11 mouse cellular contexts compared by ENCODE assay signal in genomic region chr17:67499783-67500641, GRCm38 (mm10).
DNase-seq lines count a peak whose midpoint lies in the region; ATAC-seq lines count a peak whose summit lies in the region.
"Had no signal": no experiment of that assay in that cellular context is flagged by ENCODE, and none has a peak within 500 bp of the region (broad histone marks: within the 10 kb centered on the region; RNA-seq: fewer than 3 reads in every experiment).

No protein-coding gene starts in this region.

- no peaks in the 10 kb centered on the region for H3K27me3 ChIP-seq in neural tube, embryonic 11.5 days (ENCODE audit: control insufficient read depth, insufficient read depth, low read length)
- H3K27me3 ChIP-seq in forebrain, embryonic 15.5 days: no peaks in the 10 kb centered on the region

- 63% methylated on average over 28 of the region's 28 CpGs for WGBS in neural tube, embryonic 11.5 days
- 23% methylated on average over 28 of the region's 28 CpGs for WGBS in forebrain, embryonic 15.5 days

- intact Hi-C loops in left cerebral cortex, postnatal 4 days (cut with DNase I): no loop called here

- H3K4me2 ChIP-seq in neural tube, embryonic 11.5 days (ENCODE audit: low read depth): no peak overlapping the region
- H3K4me2 ChIP-seq in forebrain, embryonic 15.5 days (replicated peaks): peak overlapping the region; percentile 42

- no peaks in the 10 kb centered on the region for H3K9me3 ChIP-seq in neural tube, embryonic 11.5 days (ENCODE audit: control insufficient read depth, low read length)
- no peaks in the 10 kb centered on the region for H3K9me3 ChIP-seq in forebrain, embryonic 15.5 days

- H3K4me3 ChIP-seq in neural tube, embryonic 11.5 days (ENCODE audit: low read depth, low read length): no peak overlapping the region
- H3K4me3 ChIP-seq in forebrain, embryonic 15.5 days: peak overlapping the region; percentile 27

- H3K36me3 ChIP-seq in neural tube, embryonic 11.5 days (ENCODE audit: control insufficient read depth, insufficient read depth, low read length): no peaks in the 10 kb centered on the region
- H3K36me3 ChIP-seq in forebrain, embryonic 15.5 days: no peaks in the 10 kb centered on the region

- DNase-seq in neural tube, embryonic 11.5 days (ENCODE audit: low spot score): peak; percentile 32
- no peak for DNase-seq in neural tube, embryonic 10.5 days (ENCODE audit: extremely low spot score, low spot score)
- DNase-seq in left cerebral cortex, postnatal 4 days: peak; percentile 16
- peak; percentile 53 for DNase-seq in retina, embryonic 14.5 days (ENCODE audit: low spot score)
- DNase-seq in gastrocnemius, postnatal 4 days (ENCODE audit: low spot score in 2 of 2): no peak
- no peak for DNase-seq in layer of hippocampus, adult 8-10 months (ENCODE audit: low spot score in 2 of 2)
- no peak for DNase-seq in natural killer cell, adult 2 months (ENCODE audit: low spot score in 2 of 2)
- DNase-seq: gastrocnemius, postnatal 14 days; heart, postnatal 10 days had no signal

- H3K9ac ChIP-seq in neural tube, embryonic 11.5 days (ENCODE audit: low read length): no peak overlapping the region
- 0 out of 2 replicates have a peak overlapping the region, but pooled peaks have one; percentile 7 for H3K9ac ChIP-seq in forebrain, embryonic 15.5 days (replicated peaks)

- 0 out of 2 replicates have a peak, but pooled peaks cover 4% of the 10 kb centered on the region for H3K4me1 ChIP-seq in neural tube, embryonic 11.5 days (ENCODE audit: control insufficient read depth, insufficient read depth, low read length)
- peaks cover 11% of the 10 kb centered on the region for H3K4me1 ChIP-seq in forebrain, embryonic 15.5 days

- H3K27ac ChIP-seq in neural tube, embryonic 11.5 days (ENCODE audit: low read depth, low read length): no peak overlapping the region
- H3K27ac ChIP-seq in forebrain, embryonic 15.5 days (replicated peaks): peak overlapping the region; percentile 43

- ATAC-seq in neural tube, embryonic 11.5 days (ENCODE audit: insufficient read depth, low FRiP score, low TSS enrichment): peak; percentile 60; the same call in 1 of the 2 replicates
- ATAC-seq in forebrain, embryonic 15.5 days (replicated peaks): peak; percentile 88
- ATAC-seq: lung, postnatal 0 days had no signal

Comparison
In these comparisons a context has a peak if more than half of its experiments do, and no peak if none do; other contexts are left out.
1. DNase-seq: peak in neural tube, embryonic 11.5 days (single experiment), left cerebral cortex, postnatal 4 days (single experiment) and retina, embryonic 14.5 days (single experiment); none in neural tube, embryonic 10.5 days (single experiment), gastrocnemius, postnatal 4 days (0 of 2), layer of hippocampus, adult 8-10 months (0 of 2) and natural killer cell, adult 2 months (0 of 2).